Mouse (Mus musculus): ENCODE data around the gene Lrrc36. TPM values are rescaled to one million over a fixed set of nuclear protein-coding genes. Genes with fewer than 3 reads are reported as not detected.

Lrrc36 gene
- polyA plus RNA-seq, 1 experiment: 0.24 TPM

GRCm38 (mm10) chr8:105453296-105453695 lies 39.9 kb downstream of the Lrrc36 start:
- 25% methylated on average over 5 of the region's 5 CpGs for WGBS
- Histone ChIP-seq H3K27ac (ENCODE audit: control insufficient read depth, insufficient read depth, low read length) (no peak overlapping the region), H3K4me1 (replicated peaks; ENCODE audit: control insufficient read depth, insufficient read depth, low read length) (no peaks in the 10 kb centered on the region), H3K4me3 (ENCODE audit: control insufficient read depth, insufficient read depth, low read length) (no peak overlapping the region), H3K27me3 (ENCODE audit: control insufficient read depth, insufficient read depth, low read length) (no peaks in the 10 kb centered on the region), H3K36me3 (ENCODE audit: control insufficient read depth, insufficient read depth, low read length) (no peaks in the 10 kb centered on the region)
- DNase-seq: no peak
- no peak for TF ChIP-seq CTCF (IDR thresholded peaks at IDR 0.05; ENCODE audit: borderline replicate concordance, control insufficient read depth, extremely low read depth, insufficient read depth, low read length, poor library complexity)
- TF ChIP-seq POLR2A (IDR thresholded peaks at IDR 0.05; ENCODE audit: control insufficient read depth, extremely low read depth, insufficient read depth, low read length, poor library complexity): no peak

- Histone ChIP-seq H3K4me3 (ENCODE audit: control insufficient read depth, insufficient read depth, low read length) (no peak overlapping the region), H3K4me1 (replicated peaks; ENCODE audit: control insufficient read depth, insufficient read depth, low read length) (no peaks in the 10 kb centered on the region), H3K27ac (ENCODE audit: control insufficient read depth, insufficient read depth, low read length) (no peak overlapping the region), H3K36me3 (ENCODE audit: control insufficient read depth, insufficient read depth, low read length) (no peaks in the 10 kb centered on the region), H3K27me3 (ENCODE audit: control insufficient read depth, insufficient read depth, low read length) (no peaks in the 10 kb centered on the region)
- TF ChIP-seq POLR2A (IDR thresholded peaks at IDR 0.05; ENCODE audit: control insufficient read depth, extremely low read depth, insufficient read depth, low read length, poor library complexity): no peak
- no peak for TF ChIP-seq CTCF (IDR thresholded peaks at IDR 0.05; ENCODE audit: borderline replicate concordance, control insufficient read depth, extremely low read depth, insufficient read depth, low read length, poor library complexity)
- WGBS: 63% methylated on average over 5 of the region's 5 CpGs
- no peak for DNase-seq
Observed at GRCm38 (mm10) chr8:105454088-105454487, 40.7 kb downstream of the Lrrc36 start.

- no peak overlapping the region for H3K27ac ChIP-seq (ENCODE audit: control insufficient read depth, insufficient read depth, low read length)
- no peaks in the 10 kb centered on the region for H3K4me1 ChIP-seq (replicated peaks; ENCODE audit: control insufficient read depth, insufficient read depth, low read length)
- WGBS: 12% methylated on average over 10 of the region's 10 CpGs
- TF ChIP-seq POLR2A (IDR thresholded peaks at IDR 0.05; ENCODE audit: control insufficient read depth, extremely low read depth, insufficient read depth, low read length, poor library complexity) (no peak), CTCF (IDR thresholded peaks at IDR 0.05; ENCODE audit: borderline replicate concordance, control insufficient read depth, extremely low read depth, insufficient read depth, low read length, poor library complexity) (no peak)
- no peaks in the 10 kb centered on the region for H3K27me3 ChIP-seq (ENCODE audit: control insufficient read depth, insufficient read depth, low read length)
- H3K4me3 ChIP-seq (ENCODE audit: control insufficient read depth, insufficient read depth, low read length): no peak overlapping the region
- no peak for DNase-seq
- no peaks in the 10 kb centered on the region for H3K36me3 ChIP-seq (ENCODE audit: control insufficient read depth, insufficient read depth, low read length)
Observed at GRCm38 (mm10) chr8:105455218-105455617, 41.8 kb downstream of the Lrrc36 start.

GRCm38 (mm10) chr8:105461085-105461803 lies 47.9 kb downstream of the Lrrc36 start:
- 94% methylated on average over 13 of the region's 13 CpGs for WGBS
- no peaks in the 10 kb centered on the region for H3K27me3 ChIP-seq (ENCODE audit: control insufficient read depth, insufficient read depth, low read length)
- no peaks in the 10 kb centered on the region for H3K36me3 ChIP-seq (ENCODE audit: control insufficient read depth, insufficient read depth, low read length)
- no peaks in the 10 kb centered on the region for H3K4me1 ChIP-seq (replicated peaks; ENCODE audit: control insufficient read depth, insufficient read depth, low read length)
- no peak overlapping the region for H3K27ac ChIP-seq (ENCODE audit: control insufficient read depth, insufficient read depth, low read length)
- H3K4me3 ChIP-seq (ENCODE audit: control insufficient read depth, insufficient read depth, low read length): no peak overlapping the region
- TF ChIP-seq CTCF (IDR thresholded peaks at IDR 0.05; ENCODE audit: borderline replicate concordance, control insufficient read depth, extremely low read depth, insufficient read depth, low read length, poor library complexity) (no peak), POLR2A (IDR thresholded peaks at IDR 0.05; ENCODE audit: control insufficient read depth, extremely low read depth, insufficient read depth, low read length, poor library complexity) (no peak)
- DNase-seq: no peak

- no peaks in the 10 kb centered on the region for H3K4me1 ChIP-seq (replicated peaks; ENCODE audit: control insufficient read depth, insufficient read depth, low read length)
- TF ChIP-seq CTCF (IDR thresholded peaks at IDR 0.05; ENCODE audit: borderline replicate concordance, control insufficient read depth, extremely low read depth, insufficient read depth, low read length, poor library complexity): no peak
- no peak for TF ChIP-seq POLR2A (IDR thresholded peaks at IDR 0.05; ENCODE audit: control insufficient read depth, extremely low read depth, insufficient read depth, low read length, poor library complexity)
- H3K36me3 ChIP-seq (ENCODE audit: control insufficient read depth, insufficient read depth, low read length): no peaks in the 10 kb centered on the region
- WGBS: 63% methylated on average over 7 of the region's 7 CpGs
- no peak overlapping the region for H3K27ac ChIP-seq (ENCODE audit: control insufficient read depth, insufficient read depth, low read length)
- no peak overlapping the region for H3K4me3 ChIP-seq (ENCODE audit: control insufficient read depth, insufficient read depth, low read length)
- no peaks in the 10 kb centered on the region for H3K27me3 ChIP-seq (ENCODE audit: control insufficient read depth, insufficient read depth, low read length)
- DNase-seq: no peak
Observed at GRCm38 (mm10) chr8:105464595-105464994, 51.2 kb downstream of the Lrrc36 start.

DNA sequence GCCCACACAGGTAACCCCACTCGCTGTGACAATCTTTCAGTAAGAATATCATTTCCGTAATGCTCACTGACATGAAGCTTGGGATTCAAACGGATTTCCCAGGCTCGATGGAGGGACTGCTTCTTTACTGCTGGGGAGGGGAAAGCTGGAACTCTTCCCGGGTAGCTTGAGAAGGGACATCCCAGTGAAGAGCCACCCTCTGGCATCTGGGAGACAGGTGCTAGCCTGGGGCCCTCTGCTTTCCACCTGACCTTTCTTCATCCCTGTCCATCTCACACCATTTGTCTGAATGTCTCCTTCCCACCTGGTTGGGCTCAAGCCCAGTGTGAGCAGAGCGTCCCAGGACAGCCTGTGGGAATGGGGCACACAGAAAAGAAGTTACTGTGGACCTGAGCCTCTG lies 52.9 kb downstream of the Lrrc36 start:
- Histone ChIP-seq H3K4me1 (replicated peaks; ENCODE audit: control insufficient read depth, insufficient read depth, low read length) (no peaks in the 10 kb centered on the region), H3K27me3 (ENCODE audit: control insufficient read depth, insufficient read depth, low read length) (no peaks in the 10 kb centered on the region), H3K4me3 (ENCODE audit: control insufficient read depth, insufficient read depth, low read length) (no peak overlapping the region), H3K36me3 (ENCODE audit: control insufficient read depth, insufficient read depth, low read length) (no peaks in the 10 kb centered on the region), H3K27ac (ENCODE audit: control insufficient read depth, insufficient read depth, low read length) (no peak overlapping the region)
- TF ChIP-seq CTCF (IDR thresholded peaks at IDR 0.05; ENCODE audit: borderline replicate concordance, control insufficient read depth, extremely low read depth, insufficient read depth, low read length, poor library complexity) (no peak), POLR2A (IDR thresholded peaks at IDR 0.05; ENCODE audit: control insufficient read depth, extremely low read depth, insufficient read depth, low read length, poor library complexity) (no peak)
- no peak for DNase-seq
- WGBS: 93% methylated on average over 6 of the region's 6 CpGs
